Mouse (Mus musculus) E14TG2a.4 (cell line): ENCODE results near the gene Cypt3.

ENCODE experiments used
- H3K27me3 ChIP-seq: 2 replicates; pipeline ENCODE4 v1.6.1; 2014; ENCODE audit warnings: low read length, control low read depth; ENCODE audit not compliant: insufficient read depth
- H3K36me3 ChIP-seq: 2 replicates; pipeline ENCODE4 v1.6.1; 2014; ENCODE audit warnings: low read length, control low read depth; ENCODE audit not compliant: insufficient read depth
- H3K4me1 ChIP-seq: replicated peaks from 2 replicates; pipeline ENCODE4 v1.6.1; 2014; ENCODE audit warnings: low read depth, low read length, control low read depth
- H3K4me3 ChIP-seq: replicated peaks from 2 replicates; pipeline ENCODE4 v1.5.1; 2014; ENCODE audit warnings: mild to moderate bottlenecking, low read length
- H3K9me3 ChIP-seq: 2 replicates; pipeline ENCODE4 v1.6.1; 2014; ENCODE audit warnings: low read length, control low read depth
- CTCF ChIP-seq: conservative IDR thresholded peaks from 2 replicates; pipeline ENCODE4 v1.5.1; 2014; ENCODE audit warnings: low read length
- NANOG ChIP-seq: IDR thresholded peaks from 2 replicates; pipeline ENCODE4 v1.6.1; 2014; ENCODE audit warnings: borderline replicate concordance, low read length, mixed read lengths
- POU5F1 ChIP-seq: IDR thresholded peaks from 2 replicates; pipeline ENCODE4 v1.6.1; 2014; ENCODE audit warnings: low read length, borderline replicate concordance

Gene Cypt3

DNA sequence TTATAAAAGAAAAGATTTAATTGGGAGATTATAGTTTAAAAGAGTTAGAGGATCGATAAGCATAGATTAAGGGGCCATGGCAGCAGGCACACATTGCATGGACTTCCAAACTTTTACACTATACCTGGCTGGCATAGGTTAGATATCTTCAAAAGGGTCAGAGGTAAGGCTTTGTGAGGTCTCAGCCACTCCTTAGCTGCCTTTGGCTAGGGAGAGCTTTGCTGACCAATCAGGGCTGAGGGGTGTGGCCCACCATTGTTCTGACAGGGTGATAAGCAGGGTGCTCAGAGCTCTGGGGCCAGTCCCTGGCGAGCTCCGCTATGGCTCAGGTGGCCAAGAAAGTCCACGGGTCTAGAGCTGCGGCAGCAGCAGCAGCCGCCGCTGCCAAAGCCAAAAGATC is at the start of gene Cypt3:
Gene Cypt3 (plus strand): TSS at position 301 of the 400 bp plus-strand sequence.
- Histone ChIP-seq H3K36me3 (no peaks in the 10 kb centered on the region), H3K4me3 (no peak within 1 kb of the TSS), H3K27me3 (no peaks in the 10 kb centered on the region), H3K4me1 (no peaks in the 10 kb centered on the region), H3K9me3 (no peaks in the 10 kb centered on the region)
- TF ChIP-seq CTCF (no peak), POU5F1 (no peak), NANOG (no peak)

DNA sequence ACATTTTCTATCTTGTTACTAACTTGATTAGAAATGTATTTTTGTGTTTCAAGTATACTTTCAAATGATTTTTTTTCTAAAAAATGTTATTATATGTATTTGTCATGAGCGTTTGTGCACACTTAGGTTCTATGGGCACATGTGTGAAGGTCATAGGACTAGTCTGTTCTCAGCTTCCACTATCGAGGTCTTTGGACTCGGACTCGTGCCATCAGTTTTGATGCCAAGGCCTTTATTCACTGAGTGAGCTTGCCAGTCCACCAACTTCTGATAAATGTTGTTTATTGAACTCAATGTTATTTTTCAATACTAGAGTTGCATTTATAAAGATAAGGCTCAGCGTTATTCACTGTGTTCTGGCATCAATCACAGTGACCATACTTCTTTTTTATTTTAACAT is 42.9 kb upstream of the Cypt3 start:
- Histone ChIP-seq H3K27me3 (no peaks in the 10 kb centered on the region), H3K4me1 (no peaks in the 10 kb centered on the region), H3K4me3 (no peak overlapping the region), H3K9me3 (no peaks in the 10 kb centered on the region), H3K36me3 (no peaks in the 10 kb centered on the region)
- TF ChIP-seq NANOG (no peak), POU5F1 (no peak), CTCF (no peak)

DNA sequence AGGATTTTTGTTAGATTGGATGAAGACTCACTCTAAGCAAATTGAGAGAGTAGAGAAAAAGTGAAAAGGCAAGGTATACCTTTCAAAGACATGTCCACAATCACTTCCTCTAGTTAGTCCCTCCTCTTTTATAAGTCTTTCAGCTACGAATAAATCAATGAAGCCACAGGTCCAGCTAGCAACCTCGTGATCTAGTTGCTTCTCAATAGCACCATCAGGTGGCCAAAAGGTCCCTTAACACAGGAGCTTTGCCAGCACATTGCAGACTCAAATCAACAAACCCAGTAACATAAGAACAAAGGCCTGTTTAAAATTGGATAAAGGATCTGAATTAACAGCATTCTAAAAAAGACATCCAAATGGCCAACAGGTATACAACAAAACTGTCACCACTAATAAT is 30.0 kb upstream of the Cypt3 start:
- Histone ChIP-seq H3K9me3 (no peaks in the 10 kb centered on the region), H3K4me1 (no peaks in the 10 kb centered on the region), H3K27me3 (no peaks in the 10 kb centered on the region), H3K36me3 (no peaks in the 10 kb centered on the region), H3K4me3 (no peak overlapping the region)
- TF ChIP-seq POU5F1 (no peak), CTCF (no peak; the same call in 1 of the 2 replicates), NANOG (no peak)

DNA sequence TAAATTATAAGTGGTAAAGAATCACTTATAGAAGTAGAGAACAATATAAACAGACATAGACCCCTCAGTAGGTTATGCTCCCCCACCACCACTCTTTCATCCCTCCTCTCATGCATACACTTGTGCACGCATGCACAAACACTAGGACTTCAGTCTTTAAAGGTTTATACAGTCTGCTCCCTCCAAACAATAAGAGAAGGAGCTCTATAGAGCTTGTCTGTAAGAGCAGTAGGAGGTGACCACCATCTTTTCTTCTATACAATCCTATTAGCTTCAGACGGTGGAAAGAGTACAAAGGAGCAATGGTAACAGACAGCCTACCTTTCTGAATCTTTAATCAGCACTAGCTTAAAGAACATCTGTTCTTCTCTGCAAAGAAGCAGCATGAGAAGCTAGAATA is 1.8 kb upstream of the Cypt3 start:
- TF ChIP-seq CTCF (no peak), POU5F1 (no peak), NANOG (no peak)
- H3K9me3 ChIP-seq = no peaks in the 10 kb centered on the region
- no peak overlapping the region for H3K4me3 ChIP-seq
- H3K36me3 ChIP-seq = no peaks in the 10 kb centered on the region
- H3K4me1 ChIP-seq = no peaks in the 10 kb centered on the region
- H3K27me3 ChIP-seq = no peaks in the 10 kb centered on the region

DNA sequence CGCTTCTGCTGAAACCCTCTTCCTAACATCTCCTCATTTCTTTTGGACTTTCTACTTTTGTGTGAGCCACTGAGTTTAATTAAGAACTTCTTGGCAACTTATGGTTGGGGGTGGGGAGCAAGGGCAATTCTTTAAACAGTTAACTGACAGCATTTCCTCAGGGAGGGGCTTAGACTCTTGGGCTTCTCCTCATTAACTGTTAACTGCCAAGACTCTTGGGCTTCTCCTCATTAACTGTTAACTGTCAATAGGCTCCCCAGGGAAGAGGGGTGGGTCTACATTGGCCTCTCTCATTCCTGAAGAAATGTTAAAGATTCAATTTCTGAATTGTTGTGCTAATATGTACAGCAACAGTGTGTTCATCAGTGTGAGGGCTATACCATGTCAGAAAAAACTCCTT is 6.3 kb downstream of the Cypt3 start:
- Histone ChIP-seq H3K27me3 (no peaks in the 10 kb centered on the region), H3K36me3 (no peaks in the 10 kb centered on the region), H3K4me3 (no peak overlapping the region), H3K9me3 (no peaks in the 10 kb centered on the region), H3K4me1 (no peaks in the 10 kb centered on the region)
- no peak for TF ChIP-seq NANOG
- TF ChIP-seq POU5F1 = no peak
- no peak for TF ChIP-seq CTCF

DNA sequence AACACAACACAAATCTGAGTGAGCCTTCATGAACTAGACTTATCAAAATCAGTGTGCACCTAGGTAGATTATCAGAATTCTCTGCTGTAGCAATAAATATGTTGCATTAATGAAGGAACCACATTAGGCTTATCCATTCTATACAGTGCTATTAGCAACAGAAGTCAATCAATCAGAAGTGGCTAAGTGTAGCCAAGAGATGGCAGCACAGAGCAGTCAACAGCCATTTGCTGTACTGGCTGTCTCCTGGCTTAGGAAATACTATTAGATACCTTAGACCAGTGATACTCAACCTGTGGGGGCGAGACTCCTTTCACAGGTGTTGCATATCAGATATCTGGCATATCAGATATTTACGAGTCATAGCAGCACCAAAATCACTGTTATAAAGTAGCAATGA is 41.2 kb downstream of the Cypt3 start:
- Histone ChIP-seq H3K27me3 (no peaks in the 10 kb centered on the region), H3K9me3 (no peaks in the 10 kb centered on the region), H3K4me3 (no peak overlapping the region), H3K4me1 (no peaks in the 10 kb centered on the region), H3K36me3 (no peaks in the 10 kb centered on the region)
- TF ChIP-seq POU5F1 = no peak
- TF ChIP-seq CTCF = peak; percentile 24
